ENCODE assay signal across 25 mouse cellular contexts in genomic region chr12:112035341-112036100, GRCm38 (mm10). TPM values are rescaled to one million over a fixed set of nuclear protein-coding genes. Genes with fewer than 3 reads are reported as not detected.
"Had no signal": no experiment of that assay in that cellular context is flagged by ENCODE, and none has a peak within 500 bp of the region (broad histone marks: within the 10 kb centered on the region; RNA-seq: fewer than 3 reads in every experiment).

No protein-coding gene starts in this region.

RNA-seq across cellular contexts. Expression of gene Rd3l, which starts 54.4 kb away (rescaled TPM):
- total RNA-seq: gastrocnemius, adult 2 months; gastrocnemius, postnatal 10 days; gastrocnemius, postnatal 25 days; gastrocnemius, postnatal 4 days; granulocyte monocyte progenitor cell, adult 5-6 weeks; hematopoietic stem cell, adult 5-6 weeks; layer of hippocampus, adult 2 months; layer of hippocampus, postnatal 10 days; layer of hippocampus, postnatal 25 days; left cerebral cortex, postnatal 14 days; liver, adult 2 months had no signal
- polyA plus RNA-seq: heart, adult 2 months; hindbrain, embryonic 11.5 days; hindbrain, embryonic 13.5 days; hindbrain, embryonic 15.5 days; inflammation-experienced regulatory T-cells, adult 6 months; intestine, embryonic 15.5 days; intestine, postnatal 0 days; kidney, embryonic 14.5 days; kidney, embryonic 16.5 days; limb, embryonic 11.5 days; limb, embryonic 13.5 days; limb, embryonic 15.5 days; liver, adult 2 months; liver, embryonic 12.5 days; liver, embryonic 14.5 days had no signal
